Mouse (Mus musculus): Measurements from ENCODE around the gene C9orf72.
"Not testable (repeated sequence)": the region's sequence is repeated elsewhere in the genome, so short reads cannot be mapped to it uniquely, and the experiment has no call there.

Gene C9orf72

GRCm38 (mm10) chr4:35225734-35226495, at the start of gene C9orf72:
C9orf72 (minus strand) TSS chr4:35226175.
- peak; percentile 98 for DNase-seq

GRCm38 (mm10) chr4:35259006-35259405, 33.0 kb upstream of the C9orf72 start:
- DNase-seq, result no peak

GRCm38 (mm10) chr4:35244023-35244422, 18.0 kb upstream of the C9orf72 start:
- DNase-seq, result no peak

- no peak for DNase-seq
These were observed 15.8 kb upstream of the C9orf72 start for GRCm38 (mm10) chr4:35241735-35242134.

GRCm38 (mm10) chr4:35238696-35239095, 12.7 kb upstream of the C9orf72 start:
- DNase-seq, result no peak

GRCm38 (mm10) chr4:35238240-35238639, 12.3 kb upstream of the C9orf72 start:
- DNase-seq, result not testable (repeated sequence)

GRCm38 (mm10) chr4:35236313-35236712, 10.3 kb upstream of the C9orf72 start:
- no peak for DNase-seq

- no peak for DNase-seq
These were observed 2.3 kb upstream of the C9orf72 start for GRCm38 (mm10) chr4:35228260-35228659.

GRCm38 (mm10) chr4:35226496-35226992, 569 bp upstream of the C9orf72 start:
- DNase-seq, result no peak

GRCm38 (mm10) chr4:35225141-35225733, 738 bp downstream of the C9orf72 start:
- peak; percentile 41 for DNase-seq

GRCm38 (mm10) chr4:35224101-35224500, 1.9 kb downstream of the C9orf72 start:
- no peak for DNase-seq

GRCm38 (mm10) chr4:35223376-35223988, 2.5 kb downstream of the C9orf72 start:
- DNase-seq, result no peak

GRCm38 (mm10) chr4:35221903-35222302, 4.1 kb downstream of the C9orf72 start:
- no peak for DNase-seq

GRCm38 (mm10) chr4:35221131-35221530, 4.8 kb downstream of the C9orf72 start:
- no peak for DNase-seq

GRCm38 (mm10) chr4:35220108-35220731, 5.8 kb downstream of the C9orf72 start:
- no peak for DNase-seq

GRCm38 (mm10) chr4:35204659-35205058, 21.3 kb downstream of the C9orf72 start:
- DNase-seq, result no peak

- DNase-seq, result no peak
These were observed 22.3 kb downstream of the C9orf72 start for GRCm38 (mm10) chr4:35203724-35204123.

- no peak for DNase-seq
These were observed 24.3 kb downstream of the C9orf72 start for GRCm38 (mm10) chr4:35201700-35202099.

GRCm38 (mm10) chr4:35192725-35193124, 33.2 kb downstream of the C9orf72 start:
- DNase-seq, result peak; percentile 53

- no peak for DNase-seq
These were observed 36.2 kb downstream of the C9orf72 start for GRCm38 (mm10) chr4:35189794-35190193.

- no peak for DNase-seq
These were observed 38.2 kb downstream of the C9orf72 start for GRCm38 (mm10) chr4:35187617-35188326.

GRCm38 (mm10) chr4:35177926-35178645, 47.9 kb downstream of the C9orf72 start:
- no peak for DNase-seq
